Mouse (Mus musculus): ENCODE measurements around the gene Olfr1328.

DNA sequence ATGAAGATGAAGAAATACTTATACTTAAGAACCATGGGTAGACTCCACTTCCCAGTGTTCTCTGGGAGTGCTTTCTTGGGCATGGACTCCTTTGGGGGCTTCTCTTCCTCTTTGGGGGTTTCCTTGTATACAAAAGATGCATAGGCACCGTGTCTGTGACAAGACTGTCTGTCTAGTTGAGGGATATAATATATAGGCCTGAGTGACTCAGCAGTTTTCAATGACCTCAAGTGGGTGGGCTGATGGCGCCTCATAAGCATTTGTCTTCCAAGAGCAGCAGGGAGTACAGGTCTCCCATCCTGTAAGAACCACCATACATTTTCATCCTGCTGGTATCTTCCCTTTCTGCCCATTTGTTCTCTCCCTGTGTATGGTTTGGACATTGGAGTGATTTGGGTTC lies 34.9 kb upstream of the Olfr1328 start:
- no peak for TF ChIP-seq POLR2A (IDR thresholded peaks at IDR 0.05; ENCODE audit: control insufficient read depth, low read depth, low read length)
- no peak for TF ChIP-seq CTCF (IDR thresholded peaks at IDR 0.05; ENCODE audit: control insufficient read depth, insufficient read depth, insufficient replicate concordance, low read depth, low read length)
